Mouse (Mus musculus) heart, embryonic 11.5 days (tissue): Measurements from ENCODE around the gene Kcnj15. TPM values are rescaled to one million over a fixed set of nuclear protein-coding genes. Genes with fewer than 3 reads are reported as not detected.
A peak's percentile ranks its signal among the peaks of the same experiment; 100 is the strongest.

ENCODE experiments used
- ATAC-seq: fragments of 200-750 bp; cut with Nextera tagmentation; replicated peaks from 2 replicates; pipeline ENCODE4 v1.8.0; 2017; ENCODE audit warnings: moderate library complexity; ENCODE audit not compliant: insufficient number of reproducible peaks, low FRiP score, low TSS enrichment
- H3K27ac ChIP-seq: fragments of 300-500 bp; sonication (generic); 2 replicates; pipeline ENCODE4 v1.5.1; 2014; ENCODE audit warnings: mild to moderate bottlenecking, low read depth, low read length
- H3K27me3 ChIP-seq: fragments of 300-500 bp; sonication (generic); 2 replicates; pipeline ENCODE4 v1.6.1; 2014; ENCODE audit warnings: mild to moderate bottlenecking, low read length, mixed read lengths; ENCODE audit not compliant: control insufficient read depth, insufficient read depth
- H3K36me3 ChIP-seq: fragments of 300-500 bp; sonication (generic); 2 replicates; pipeline ENCODE4 v1.6.1; 2014; ENCODE audit warnings: mild to moderate bottlenecking, low read length, moderate library complexity, mixed read lengths; ENCODE audit not compliant: control insufficient read depth, insufficient read depth
- H3K4me1 ChIP-seq: fragments of 300-500 bp; sonication (generic); 2 replicates; pipeline ENCODE4 v1.6.1; 2014; ENCODE audit warnings: low read length; ENCODE audit not compliant: control insufficient read depth, insufficient read depth
- H3K4me2 ChIP-seq: fragments of 300-500 bp; sonication (generic); 2 replicates; pipeline ENCODE4 v1.6.1; 2014; ENCODE audit warnings: mild to moderate bottlenecking, moderate library complexity
- H3K4me3 ChIP-seq: fragments of 300-500 bp; sonication (generic); 2 replicates; pipeline ENCODE4 v1.5.1; 2014; ENCODE audit warnings: low read depth, low read length
- H3K9ac ChIP-seq: fragments of 300-500 bp; sonication (generic); 2 replicates; pipeline ENCODE4 v1.6.1; 2014; ENCODE audit warnings: mild to moderate bottlenecking, low read depth, low read length, moderate library complexity
- H3K9me3 ChIP-seq: fragments of 300-500 bp; sonication (generic); replicated peaks from 2 replicates; pipeline ENCODE4 v1.6.1; 2016; ENCODE audit warnings: low read length; ENCODE audit not compliant: control insufficient read depth
- WGBS: fragments of 180-500 bp; shearing (Covaris S2); extraction: QIAGEN DNeasy Blood & Tissue Kit; methylation state at CpG from one replicate; pipeline ENCODE4 v1.1.7; 2014; ENCODE audit not compliant: insufficient replicate concordance; 5-methylcytosine and 5-hydroxymethylcytosine counted together
- polyA plus RNA-seq: library from polyadenylated mRNA; unstranded; fragments of >200 nt; fragmentation: Nextera tagmentation; extraction: Ambion mirVana; gene quantifications from 2 replicates; pipeline ENCODE4 v1.2.1, GENCODE M21; 2014

The Kcnj15 gene
- polyA plus RNA-seq, 1 experiment from 2014 or later: 0.53 TPM

DNA sequence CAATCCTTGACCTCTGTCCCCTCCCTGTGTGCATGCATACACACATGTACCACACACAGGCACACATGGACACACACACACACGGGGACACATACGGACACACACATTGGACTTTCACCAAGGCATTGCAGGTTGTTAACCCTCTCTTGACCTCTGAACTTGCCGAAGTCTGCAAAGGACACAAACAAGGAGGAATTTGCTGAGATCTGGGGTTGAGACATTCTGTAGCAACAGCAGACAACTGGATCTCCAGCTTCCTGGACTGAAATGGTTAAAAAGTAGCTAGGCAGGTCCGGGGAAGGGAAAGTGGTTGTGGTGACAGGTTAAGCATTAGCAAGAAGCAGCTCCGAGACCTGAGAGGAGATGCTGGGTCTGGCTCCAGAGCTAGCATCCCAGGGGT, 16.7 kb upstream of the Kcnj15 start:
- Histone ChIP-seq H3K9ac (no peak overlapping the region), H3K4me2 (no peak overlapping the region), H3K9me3 (no peaks in the 10 kb centered on the region), H3K4me1 (peaks cover 17% of the 10 kb centered on the region), H3K27ac (no peak overlapping the region), H3K36me3 (no peaks in the 10 kb centered on the region), H3K4me3 (no peak overlapping the region), H3K27me3 (no peaks in the 10 kb centered on the region)
- ATAC-seq: no peak
- WGBS: 52% methylated on average over 5 of the region's 5 CpGs

DNA sequence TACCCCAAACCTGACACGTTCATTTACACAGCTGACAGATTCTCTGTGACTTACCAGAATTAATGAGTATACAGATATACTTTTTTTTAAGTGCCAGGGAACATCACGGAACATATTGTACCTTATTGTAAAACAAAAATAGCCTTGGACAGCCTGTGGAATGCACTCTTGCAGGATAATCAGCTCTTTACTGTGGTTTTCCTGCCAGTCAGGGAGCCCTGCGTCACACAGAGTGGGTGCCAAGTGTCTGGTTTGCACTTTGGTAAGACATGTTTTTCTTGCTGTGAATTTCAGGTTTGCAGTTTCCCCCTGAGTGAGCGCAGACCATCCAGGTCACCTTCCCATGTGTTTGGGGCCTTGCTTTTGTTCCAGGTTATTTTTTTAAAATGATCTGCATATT, 15.8 kb upstream of the Kcnj15 start:
- WGBS: 61% methylated on average over 4 of the region's 4 CpGs
- Histone ChIP-seq H3K9ac (no peak overlapping the region), H3K27ac (no peak overlapping the region), H3K36me3 (no peaks in the 10 kb centered on the region), H3K4me2 (no peak overlapping the region), H3K9me3 (no peaks in the 10 kb centered on the region), H3K27me3 (no peaks in the 10 kb centered on the region), H3K4me3 (no peak overlapping the region), H3K4me1 (peaks cover 17% of the 10 kb centered on the region)
- ATAC-seq: no peak

DNA sequence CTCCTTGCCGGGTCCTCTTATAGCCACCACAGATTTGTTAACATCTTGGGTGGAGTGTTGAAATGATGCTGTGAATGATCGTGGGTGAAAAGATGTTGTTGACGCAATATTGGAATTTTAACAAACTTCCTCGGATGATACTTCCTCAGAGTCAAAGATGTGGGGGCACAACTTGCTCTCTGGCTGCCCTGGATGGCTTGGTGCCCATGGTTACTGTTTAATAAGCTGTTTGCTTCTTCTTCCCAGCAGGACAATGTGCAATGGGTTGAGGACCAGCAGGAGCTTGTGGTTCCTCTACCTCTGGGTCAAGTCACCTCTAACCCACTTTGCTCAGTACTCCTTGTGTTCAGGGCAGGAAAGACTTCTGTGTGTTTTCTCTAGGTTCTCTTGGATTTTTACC, 15.2 kb upstream of the Kcnj15 start:
- no peak for ATAC-seq
- Histone ChIP-seq H3K9me3 (no peaks in the 10 kb centered on the region), H3K4me2 (no peak overlapping the region), H3K36me3 (no peaks in the 10 kb centered on the region), H3K4me3 (no peak overlapping the region), H3K27me3 (no peaks in the 10 kb centered on the region), H3K27ac (no peak overlapping the region), H3K9ac (no peak overlapping the region), H3K4me1 (peaks cover 17% of the 10 kb centered on the region)
- WGBS: 77% methylated on average over 4 of the region's 4 CpGs

DNA sequence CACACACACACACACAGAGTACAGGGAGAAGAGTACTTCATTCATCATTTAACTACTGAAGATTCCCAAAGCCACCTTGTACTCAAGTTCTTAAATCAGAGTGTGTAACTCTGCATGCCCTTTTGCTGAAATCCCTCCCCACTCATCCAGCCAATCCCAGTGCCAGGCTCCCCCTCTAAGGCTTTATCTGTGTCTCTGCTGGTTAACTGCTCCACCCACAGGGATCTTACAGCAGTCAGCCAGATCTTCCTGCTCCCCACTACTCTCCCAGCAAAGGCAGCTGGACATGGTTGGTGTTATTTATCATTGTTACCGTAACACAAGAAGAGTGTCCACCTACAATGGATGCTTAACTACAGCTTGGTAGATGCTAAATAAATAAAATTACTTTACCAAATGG, 14.0 kb upstream of the Kcnj15 start:
- H3K27ac ChIP-seq: no peak overlapping the region
- no peaks in the 10 kb centered on the region for H3K9me3 ChIP-seq
- H3K4me1 ChIP-seq: peaks cover 17% of the 10 kb centered on the region
- no peak overlapping the region for H3K4me2 ChIP-seq
- H3K36me3 ChIP-seq: no peaks in the 10 kb centered on the region
- no peak overlapping the region for H3K4me3 ChIP-seq
- 65% methylated on average over 1 of the region's 1 CpGs for WGBS
- H3K27me3 ChIP-seq: no peaks in the 10 kb centered on the region
- ATAC-seq: no peak
- H3K9ac ChIP-seq: no peak overlapping the region

DNA sequence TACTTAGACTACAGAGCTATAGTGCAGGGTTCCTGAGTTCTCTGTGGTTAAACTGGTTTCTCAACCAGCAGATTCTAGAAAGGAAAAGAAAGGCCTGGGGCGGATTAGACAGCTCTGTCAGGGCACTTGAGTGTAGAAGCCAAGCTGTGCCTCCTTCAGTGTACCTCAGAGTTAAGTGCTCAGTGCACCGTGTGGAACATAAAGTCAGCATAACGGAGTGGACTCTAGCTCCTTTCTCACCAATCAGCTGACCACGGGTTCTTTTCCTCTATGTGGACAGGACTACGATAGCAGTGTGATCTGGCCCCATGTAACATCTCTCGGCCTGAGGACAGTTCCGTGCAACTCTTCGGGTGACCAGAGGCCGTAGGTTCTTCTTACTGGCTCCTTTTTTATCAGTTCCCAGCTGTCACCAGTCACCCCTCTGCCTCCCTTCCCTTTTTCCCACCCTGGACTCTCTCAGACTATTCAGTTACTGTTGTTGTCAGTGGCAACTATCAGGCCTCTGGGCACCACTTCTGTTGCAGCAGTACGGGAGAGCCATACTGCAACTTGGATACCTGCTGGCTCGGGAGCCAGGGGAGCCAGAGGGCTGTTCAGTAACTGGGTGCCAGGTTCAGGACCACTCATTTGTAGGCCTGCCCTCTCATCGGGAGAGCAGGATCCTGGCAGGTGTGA, 12.6 kb upstream of the Kcnj15 start:
- Histone ChIP-seq H3K9me3 (no peaks in the 10 kb centered on the region), H3K27me3 (no peaks in the 10 kb centered on the region), H3K4me1 (peaks cover 17% of the 10 kb centered on the region), H3K9ac (no peak overlapping the region), H3K4me2 (no peak overlapping the region), H3K4me3 (no peak overlapping the region), H3K27ac (no peak overlapping the region), H3K36me3 (no peaks in the 10 kb centered on the region)
- WGBS: 31% methylated on average over 12 of the region's 12 CpGs
- peak; percentile 39; the same call in 1 of the 2 replicates for ATAC-seq

DNA sequence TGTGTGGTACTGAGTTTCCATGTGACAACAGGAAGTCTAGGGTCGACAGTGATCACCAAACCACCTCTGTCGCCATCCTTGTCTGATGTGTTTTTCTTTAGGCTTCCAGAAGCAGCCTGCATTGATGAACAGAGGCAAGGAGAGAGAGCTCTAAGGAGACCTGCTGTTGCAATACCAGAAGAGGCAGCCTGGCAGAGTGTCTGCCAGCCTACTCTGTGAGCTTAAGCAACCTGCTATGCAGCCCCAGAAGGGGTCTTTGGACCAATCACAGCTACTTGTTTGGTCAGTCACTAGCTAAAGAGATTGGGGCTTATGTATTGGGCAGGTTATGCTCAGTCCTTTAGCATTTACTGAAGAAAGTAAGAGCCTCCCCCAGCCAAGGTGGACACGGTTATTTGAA, 11.9 kb upstream of the Kcnj15 start:
- ATAC-seq: no peak
- no peaks in the 10 kb centered on the region for H3K36me3 ChIP-seq
- H3K4me3 ChIP-seq: no peak overlapping the region
- no peak overlapping the region for H3K27ac ChIP-seq
- H3K4me1 ChIP-seq: peaks cover 17% of the 10 kb centered on the region
- no peaks in the 10 kb centered on the region for H3K27me3 ChIP-seq
- no peak overlapping the region for H3K4me2 ChIP-seq
- no peaks in the 10 kb centered on the region for H3K9me3 ChIP-seq
- 68% methylated on average over 3 of the region's 3 CpGs for WGBS
- H3K9ac ChIP-seq: no peak overlapping the region

DNA sequence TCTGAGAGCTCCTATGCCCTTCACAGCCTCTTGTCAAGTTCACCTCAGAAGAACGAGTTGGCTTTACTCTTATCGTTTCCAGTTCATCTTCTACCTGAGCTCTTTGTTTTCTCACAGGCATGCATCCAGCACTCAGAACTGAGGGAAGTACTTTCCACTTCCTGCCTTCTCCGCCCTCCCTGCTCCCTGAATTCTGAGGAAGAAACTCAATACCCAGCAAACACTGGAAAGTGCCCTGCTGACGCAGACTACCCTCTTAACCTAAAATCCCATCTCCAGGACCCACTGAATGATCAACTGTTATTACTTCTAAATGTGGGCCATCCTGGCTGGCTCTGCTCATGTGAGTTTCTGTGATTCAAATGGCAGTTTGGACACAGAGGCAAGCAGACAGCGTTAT, 8.7 kb upstream of the Kcnj15 start:
- no peak for ATAC-seq
- Histone ChIP-seq H3K36me3 (no peaks in the 10 kb centered on the region), H3K9ac (no peak overlapping the region), H3K9me3 (no peaks in the 10 kb centered on the region), H3K27ac (no peak overlapping the region), H3K4me2 (no peak overlapping the region), H3K4me3 (no peak overlapping the region), H3K27me3 (no peaks in the 10 kb centered on the region), H3K4me1 (peaks cover 12% of the 10 kb centered on the region)
- 61% methylated on average over 5 of the region's 5 CpGs for WGBS

DNA sequence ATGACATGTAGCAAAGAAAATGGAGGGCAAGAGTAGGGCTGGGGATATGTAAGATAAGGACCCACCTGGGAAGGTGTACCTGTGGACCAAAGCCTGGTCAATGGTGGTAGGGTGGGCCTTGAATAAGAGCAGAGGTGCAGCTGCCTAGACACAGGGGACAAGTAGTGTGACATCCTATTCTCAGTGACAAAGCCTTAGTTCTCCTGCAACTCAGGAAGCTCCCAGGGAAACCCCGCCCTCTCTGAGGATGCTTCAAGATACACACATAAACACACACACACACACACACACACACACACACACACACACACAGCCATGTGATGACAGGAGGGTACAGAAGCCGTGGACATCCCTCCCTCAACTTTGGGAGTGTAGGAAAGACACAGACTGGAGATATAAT, 710 bp upstream of the Kcnj15 start:
- no peak overlapping the region for H3K4me2 ChIP-seq
- no peak overlapping the region for H3K9ac ChIP-seq
- H3K9me3 ChIP-seq: no peaks in the 10 kb centered on the region
- 43% methylated on average over 2 of the region's 2 CpGs for WGBS
- no peak overlapping the region for H3K27ac ChIP-seq
- no peaks in the 10 kb centered on the region; the same call in 1 of the 2 replicates for H3K27me3 ChIP-seq
- no peak for ATAC-seq
- H3K4me1 ChIP-seq: no peaks in the 10 kb centered on the region
- no peaks in the 10 kb centered on the region for H3K36me3 ChIP-seq
- no peak overlapping the region for H3K4me3 ChIP-seq

DNA sequence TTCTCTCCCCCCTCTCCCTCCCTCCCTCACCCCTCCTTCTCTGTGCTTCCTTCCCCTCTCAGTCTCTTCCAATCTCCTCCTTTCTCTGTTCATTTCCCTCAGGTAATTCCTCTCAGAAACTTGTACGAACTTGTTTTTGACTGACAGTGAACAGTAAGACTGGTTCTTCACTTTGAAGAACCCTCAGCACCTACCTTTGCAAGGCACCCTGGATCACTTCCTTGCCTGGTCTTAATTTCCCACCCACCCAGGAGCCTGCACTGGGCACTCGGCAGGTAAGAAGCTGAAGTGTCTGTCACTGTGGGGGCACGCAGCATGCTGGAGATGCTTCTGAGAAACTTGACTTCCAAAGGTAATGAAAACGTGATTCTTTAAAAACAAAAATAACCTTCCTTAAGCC, 742 bp downstream of the Kcnj15 start:
- H3K4me1 ChIP-seq: no peaks in the 10 kb centered on the region
- 20% methylated on average over 4 of the region's 4 CpGs for WGBS
- H3K27ac ChIP-seq: no peak overlapping the region
- no peaks in the 10 kb centered on the region for H3K9me3 ChIP-seq
- H3K27me3 ChIP-seq: no peaks in the 10 kb centered on the region; the same call in 1 of the 2 replicates
- H3K4me3 ChIP-seq: no peak overlapping the region
- H3K4me2 ChIP-seq: no peak overlapping the region
- no peaks in the 10 kb centered on the region for H3K36me3 ChIP-seq
- ATAC-seq: no peak
- H3K9ac ChIP-seq: no peak overlapping the region
